Comparison of ENCODE assay signal across 25 mouse cellular contexts in the genomic region with DNA sequence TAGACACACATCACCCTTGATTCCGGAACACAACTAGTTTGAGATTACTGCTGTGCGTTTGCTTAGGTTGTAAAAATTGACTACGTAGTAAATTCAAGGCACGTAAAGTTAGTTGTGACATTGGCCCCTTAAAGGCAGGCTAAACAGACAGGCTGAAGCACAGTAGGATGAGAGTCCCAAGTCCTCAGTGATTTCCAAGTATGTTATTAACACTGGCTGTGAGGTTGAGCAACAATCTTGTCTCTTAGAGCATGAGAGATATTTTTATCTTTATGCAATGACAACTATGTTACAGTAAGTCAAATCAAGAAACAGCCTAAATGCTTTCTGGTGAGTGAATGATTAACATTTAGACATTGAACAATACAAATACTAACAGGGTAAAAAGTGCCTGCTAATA.
"Had no signal": no experiment of that assay in that cellular context is flagged by ENCODE, and none has a peak within 500 bp of the region (broad histone marks: within the 10 kb centered on the region; RNA-seq: fewer than 3 reads in every experiment).

No protein-coding gene starts in this region.

- ATAC-seq: hindbrain, postnatal 0 days had no signal

- H3K4me1 ChIP-seq: heart, embryonic 13.5 days; heart, embryonic 15.5 days; hindbrain, embryonic 13.5 days; hindbrain, embryonic 15.5 days; limb, embryonic 13.5 days; limb, embryonic 15.5 days; liver, embryonic 13.5 days; liver, embryonic 15.5 days had no signal

- H3K36me3 ChIP-seq: heart, embryonic 13.5 days; heart, embryonic 15.5 days; hindbrain, embryonic 13.5 days; hindbrain, embryonic 15.5 days; limb, embryonic 13.5 days; limb, embryonic 15.5 days; liver, embryonic 13.5 days; liver, embryonic 15.5 days had no signal

- H3K27me3 ChIP-seq: heart, embryonic 13.5 days; heart, embryonic 15.5 days; hindbrain, embryonic 13.5 days; hindbrain, embryonic 15.5 days; limb, embryonic 13.5 days; limb, embryonic 15.5 days; liver, embryonic 13.5 days; liver, embryonic 15.5 days had no signal

- H3K4me2 ChIP-seq: heart, embryonic 11.5 days; heart, embryonic 13.5 days; heart, embryonic 15.5 days; hindbrain, embryonic 13.5 days; hindbrain, embryonic 15.5 days; limb, embryonic 13.5 days; limb, embryonic 15.5 days; liver, embryonic 11.5 days; liver, embryonic 13.5 days; liver, embryonic 15.5 days had no signal

- H3K9ac ChIP-seq: heart, embryonic 13.5 days; heart, embryonic 15.5 days; hindbrain, embryonic 13.5 days; hindbrain, embryonic 15.5 days; limb, embryonic 13.5 days; limb, embryonic 15.5 days; liver, embryonic 13.5 days; liver, embryonic 15.5 days had no signal

- H3K27ac ChIP-seq: heart, adult 2 months; heart, embryonic 13.5 days; heart, embryonic 15.5 days; hindbrain, embryonic 13.5 days; hindbrain, embryonic 15.5 days; hindbrain, postnatal 0 days; layer of hippocampus, adult 2 months; left cerebral cortex, adult 2 months; limb, embryonic 13.5 days; limb, embryonic 15.5 days; liver, embryonic 13.5 days; liver, embryonic 15.5 days had no signal

- DNase-seq: gastrocnemius, postnatal 14 days; gastrocnemius, postnatal 36 days; heart, adult 11 months; heart, adult 2 months; heart, postnatal 14 days; heart, postnatal 36 days; kidney, adult 18-20 months; kidney, adult 8-10 months; kidney, postnatal 10 days; kidney, postnatal 25 days; kidney, postnatal 4 days; left cerebral cortex, postnatal 4 days; liver, embryonic 13.5 days had no signal

- H3K4me3 ChIP-seq: heart, adult 2 months; heart, embryonic 13.5 days; heart, embryonic 15.5 days; hindbrain, embryonic 13.5 days; hindbrain, embryonic 15.5 days; layer of hippocampus, adult 2 months; left cerebral cortex, adult 2 months; limb, embryonic 13.5 days; limb, embryonic 15.5 days; liver, embryonic 13.5 days; liver, embryonic 15.5 days had no signal

- H3K9me3 ChIP-seq: heart, embryonic 13.5 days; heart, embryonic 15.5 days; hindbrain, embryonic 13.5 days; hindbrain, embryonic 15.5 days; limb, embryonic 13.5 days; limb, embryonic 15.5 days; liver, embryonic 13.5 days; liver, embryonic 15.5 days had no signal
